Mouse (Mus musculus): ENCODE measurements around the gene Atp4a.

DNA sequence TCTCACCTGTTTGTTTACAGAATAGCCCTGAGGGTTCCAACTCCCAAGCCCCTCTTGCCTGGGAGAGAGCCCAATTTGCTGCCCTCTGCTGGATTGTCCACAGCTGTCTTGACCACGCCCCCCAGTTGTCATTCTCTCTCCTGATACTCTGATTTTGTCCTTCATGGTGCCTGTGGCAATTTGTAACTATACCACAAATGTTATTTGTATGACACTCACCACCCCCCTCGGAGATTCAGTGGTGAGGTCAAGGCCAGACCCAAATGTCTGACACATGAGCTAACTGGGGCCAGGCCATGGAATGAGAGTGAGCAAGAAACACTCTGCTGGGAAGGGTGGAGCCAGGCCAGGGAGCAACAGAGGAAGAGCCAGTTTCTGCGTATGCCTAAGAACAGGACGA is 46.8 kb downstream of the Atp4a start:
- peak; percentile 59; the same call in 1 of the 2 replicates for TF ChIP-seq CTCF (IDR thresholded peaks at IDR 0.05; ENCODE audit: borderline replicate concordance, extremely low read depth, insufficient read depth, insufficient read length)
- TF ChIP-seq POLR2A (IDR thresholded peaks at IDR 0.05; ENCODE audit: borderline replicate concordance, extremely low read depth, insufficient read depth, insufficient read length, poor library complexity, severe bottlenecking) = no peak

All from brain, embryonic 14.5 days (tissue).